In genomic region chr9:39633913-39634594, GRCm38 (mm10) we compare ENCODE assay signal across 15 mouse cellular contexts. TPM values are rescaled to one million over a fixed set of nuclear protein-coding genes. Genes with fewer than 3 reads are reported as not detected.
DNase-seq lines count a peak whose midpoint lies in the region; ATAC-seq and TF ChIP-seq lines count a peak whose summit lies in the region.
"Had no signal": no experiment of that assay in that cellular context is flagged by ENCODE, and none has a peak within 500 bp of the region (broad histone marks: within the 10 kb centered on the region; RNA-seq: fewer than 3 reads in every experiment).

No protein-coding gene starts in this region.

- no peak for TF ChIP-seq CTCF in intestine, postnatal 0 days (IDR thresholded peaks at IDR 0.05; ENCODE audit: low read depth)

- H3K36me3 ChIP-seq in hindbrain, embryonic 14.5 days (replicated peaks; ENCODE audit: control insufficient read depth, insufficient read depth), result no peaks in the 10 kb centered on the region
- H3K36me3 ChIP-seq in intestine, postnatal 0 days (ENCODE audit: control insufficient read depth, insufficient read depth), result no peaks in the 10 kb centered on the region
- H3K36me3 ChIP-seq: stomach, embryonic 15.5 days had no signal

- no peaks in the 10 kb centered on the region for H3K9me3 ChIP-seq in hindbrain, embryonic 14.5 days (ENCODE audit: control insufficient read depth, low read length)
- no peaks in the 10 kb centered on the region for H3K9me3 ChIP-seq in intestine, postnatal 0 days (ENCODE audit: control insufficient read depth)
- H3K9me3 ChIP-seq: stomach, embryonic 15.5 days had no signal

- peak; percentile 31 to 36 for DNase-seq in left cerebral cortex, postnatal 25 days (ENCODE audit: low spot score in 2 of 2)
- no peak for DNase-seq in left cerebral cortex, adult 9 months (ENCODE audit: low spot score in 2 of 2)
- peak; percentile 40 for DNase-seq in hindbrain, embryonic 14.5 days (ENCODE audit: low spot score)
- peak; percentile 21 to 55 for DNase-seq in layer of hippocampus, postnatal 36 days
- peak; percentile 14 for DNase-seq in right cerebral cortex, postnatal 25 days
- DNase-seq in urinary bladder, postnatal 14 days (ENCODE audit: low spot score), result no peak
- no peak for DNase-seq in kidney, adult 11 months
- DNase-seq: kidney, adult 9 months; liver, postnatal 0 days had no signal

- 0 out of 2 replicates have a peak, but pooled peaks cover 3% of the 10 kb centered on the region for H3K4me1 ChIP-seq in hindbrain, embryonic 14.5 days (replicated peaks; ENCODE audit: control insufficient read depth, insufficient read depth, low read length)
- H3K4me1 ChIP-seq in intestine, postnatal 0 days (replicated peaks; ENCODE audit: control insufficient read depth, insufficient read depth, low read length), result no peaks in the 10 kb centered on the region
- H3K4me1 ChIP-seq: stomach, embryonic 15.5 days had no signal

- intact Hi-C loops in left cerebral cortex, postnatal 25 days (cut with DNase I), result no loop called here

- H3K9ac ChIP-seq in hindbrain, embryonic 14.5 days, result no peak overlapping the region
- no peak overlapping the region for H3K9ac ChIP-seq in intestine, postnatal 0 days (ENCODE audit: low read depth, low read length)
- H3K9ac ChIP-seq: liver, postnatal 0 days; stomach, embryonic 15.5 days had no signal

- ATAC-seq in hindbrain, embryonic 14.5 days (ENCODE audit: low FRiP score), result peak; percentile 64; the same call in 1 of the 2 replicates
- ATAC-seq in intestine, postnatal 0 days, result no peak
- ATAC-seq: liver, postnatal 0 days had no signal

- no peak overlapping the region for H3K4me2 ChIP-seq in hindbrain, embryonic 14.5 days (replicated peaks)
- H3K4me2 ChIP-seq in intestine, postnatal 0 days (replicated peaks; ENCODE audit: low read depth), result no peak overlapping the region
- H3K4me2 ChIP-seq: stomach, embryonic 15.5 days had no signal

- peak overlapping the region; percentile 71 for H3K27ac ChIP-seq in hindbrain, embryonic 14.5 days
- no peak overlapping the region for H3K27ac ChIP-seq in intestine, postnatal 0 days (ENCODE audit: low read depth, low read length)
- H3K27ac ChIP-seq: stomach, embryonic 15.5 days had no signal

- 30% methylated on average over 4 of the region's 4 CpGs for WGBS in hindbrain, embryonic 14.5 days
- 21% methylated on average over 4 of the region's 4 CpGs for WGBS in intestine, postnatal 0 days

- no peaks in the 10 kb centered on the region for H3K27me3 ChIP-seq in hindbrain, embryonic 14.5 days (ENCODE audit: control insufficient read depth, insufficient read depth, low read length)
- no peaks in the 10 kb centered on the region for H3K27me3 ChIP-seq in intestine, postnatal 0 days (replicated peaks; ENCODE audit: control insufficient read depth, insufficient read depth, low read length)
- H3K27me3 ChIP-seq: stomach, embryonic 15.5 days had no signal

- H3K4me3 ChIP-seq in hindbrain, embryonic 14.5 days (replicated peaks; ENCODE audit: low read length), result no peak overlapping the region
- H3K4me3 ChIP-seq in intestine, postnatal 0 days (ENCODE audit: low read depth, low read length), result no peak overlapping the region
- H3K4me3 ChIP-seq: stomach, embryonic 15.5 days had no signal

RNA-seq across cellular contexts. Expression of gene Olfr961, which starts 10.8 kb away (rescaled TPM):
- not detected for total RNA-seq in left cerebral cortex, postnatal 25 days (2021)
- not detected in 2 replicates for polyA plus RNA-seq in hindbrain, embryonic 14.5 days (2014; fragmentation: Nextera tagmentation; extraction: Ambion mirVana)
- not detected for total RNA-seq in layer of hippocampus, postnatal 36 days (2021)
- polyA plus RNA-seq in intestine, postnatal 0 days (2015; fragmentation: Nextera tagmentation; extraction: Ambion mirVana), result not detected in 2 replicates
- total RNA-seq: granulocyte monocyte progenitor cell, adult 5-6 weeks; heart, postnatal 25 days; left cerebral cortex, adult 8-10 months had no signal
- polyA plus RNA-seq: cortical plate, adult 2 months; liver, postnatal 0 days; stomach, embryonic 15.5 days had no signal

RNA-seq across cellular contexts. Expression of gene Olfr960, which starts 12.9 kb away (rescaled TPM):
- total RNA-seq in left cerebral cortex, postnatal 25 days (2021), result not detected
- polyA plus RNA-seq in hindbrain, embryonic 14.5 days (2014; fragmentation: Nextera tagmentation; extraction: Ambion mirVana), result not detected in 2 replicates
- total RNA-seq in layer of hippocampus, postnatal 36 days (2021), result not detected
- polyA plus RNA-seq in intestine, postnatal 0 days (2015; fragmentation: Nextera tagmentation; extraction: Ambion mirVana), result not detected in 2 replicates
- total RNA-seq: granulocyte monocyte progenitor cell, adult 5-6 weeks; heart, postnatal 25 days; left cerebral cortex, adult 8-10 months had no signal
- polyA plus RNA-seq: cortical plate, adult 2 months; liver, postnatal 0 days; stomach, embryonic 15.5 days had no signal

RNA-seq across cellular contexts. Expression of gene Olfr148, which starts 23.6 kb away (rescaled TPM):
- not detected for total RNA-seq in left cerebral cortex, postnatal 25 days (2021)
- not detected in 2 replicates for polyA plus RNA-seq in hindbrain, embryonic 14.5 days (2014; fragmentation: Nextera tagmentation; extraction: Ambion mirVana)
- not detected for total RNA-seq in layer of hippocampus, postnatal 36 days (2021)
- not detected in 2 replicates for polyA plus RNA-seq in intestine, postnatal 0 days (2015; fragmentation: Nextera tagmentation; extraction: Ambion mirVana)
- total RNA-seq: granulocyte monocyte progenitor cell, adult 5-6 weeks; heart, postnatal 25 days; left cerebral cortex, adult 8-10 months had no signal
- polyA plus RNA-seq: cortical plate, adult 2 months; liver, postnatal 0 days; stomach, embryonic 15.5 days had no signal

RNA-seq across cellular contexts. Expression of gene AW551984, which starts 29.9 kb away (rescaled TPM):
- total RNA-seq in left cerebral cortex, postnatal 25 days (2021), result 1 to 10 TPM; 5.3 to 7.1 TPM
- polyA plus RNA-seq in hindbrain, embryonic 14.5 days (2014; fragmentation: Nextera tagmentation; extraction: Ambion mirVana), result 164 and 235 TPM in 2 replicates
- 1 to 10 TPM; 4.1 to 4.2 TPM for total RNA-seq in layer of hippocampus, postnatal 36 days (2021)
- 7.5 and 9.8 TPM in 2 replicates for polyA plus RNA-seq in intestine, postnatal 0 days (2015; fragmentation: Nextera tagmentation; extraction: Ambion mirVana)
- total RNA-seq: granulocyte monocyte progenitor cell, adult 5-6 weeks had no signal

RNA-seq across cellular contexts. Expression of gene Olfr963, which starts 33.0 kb away (rescaled TPM):
- total RNA-seq in left cerebral cortex, postnatal 25 days (2021), result not detected
- polyA plus RNA-seq in hindbrain, embryonic 14.5 days (2014; fragmentation: Nextera tagmentation; extraction: Ambion mirVana), result not detected in 2 replicates
- not detected for total RNA-seq in layer of hippocampus, postnatal 36 days (2021)
- polyA plus RNA-seq in intestine, postnatal 0 days (2015; fragmentation: Nextera tagmentation; extraction: Ambion mirVana), result not detected in 2 replicates
- total RNA-seq: granulocyte monocyte progenitor cell, adult 5-6 weeks; heart, postnatal 25 days; left cerebral cortex, adult 8-10 months had no signal
- polyA plus RNA-seq: cortical plate, adult 2 months; liver, postnatal 0 days; stomach, embryonic 15.5 days had no signal

Comparison
In these comparisons a context has a peak if more than half of its experiments do, and no peak if none do; other contexts are left out.
1. DNase-seq: peak in left cerebral cortex, postnatal 25 days (2 of 2), hindbrain, embryonic 14.5 days (single experiment), layer of hippocampus, postnatal 36 days (2 of 2) and right cerebral cortex, postnatal 25 days (single experiment); none in left cerebral cortex, adult 9 months (0 of 2), urinary bladder, postnatal 14 days (single experiment) and kidney, adult 11 months (single experiment).